Mouse (Mus musculus): ENCODE results near the gene Vmp1.
A peak's percentile ranks its signal among the peaks of the same experiment; 100 is the strongest.

- TF ChIP-seq CTCF (conservative IDR thresholded peaks at IDR 0.05 in 1 of 2, IDR thresholded peaks at IDR 0.05 in 1 of 2; ENCODE audit: low read depth in 2 of 2, low read length in 2 of 2) (peak in 1 of 2 experiments; percentile 84; a peak in 2 of 4 replicates), ZNF384 (IDR thresholded peaks at IDR 0.05; ENCODE audit: low read depth, low read length) (peak; percentile 38), ZMIZ1 (IDR thresholded peaks at IDR 0.05; ENCODE audit: low read depth, low read length) (no peak), MAX (IDR thresholded peaks at IDR 0.05; ENCODE audit: low read length) (no peak), EP300 (IDR thresholded peaks at IDR 0.05; ENCODE audit: low read length) (no peak)
Observed at GRCm38 (mm10) chr11:86655671-86656070, 28.0 kb downstream of the Vmp1 start.

All from CH12.LX (cell line).